Mouse (Mus musculus): ENCODE data around the gene Dlg2. TPM values are rescaled to one million over a fixed set of nuclear protein-coding genes. Genes with fewer than 3 reads are reported as not detected.
A peak's percentile ranks its signal among the peaks of the same experiment; 100 is the strongest.

Gene Dlg2
- polyA plus RNA-seq, 1 experiment from 2014 or later, result 27.1 TPM

DNA sequence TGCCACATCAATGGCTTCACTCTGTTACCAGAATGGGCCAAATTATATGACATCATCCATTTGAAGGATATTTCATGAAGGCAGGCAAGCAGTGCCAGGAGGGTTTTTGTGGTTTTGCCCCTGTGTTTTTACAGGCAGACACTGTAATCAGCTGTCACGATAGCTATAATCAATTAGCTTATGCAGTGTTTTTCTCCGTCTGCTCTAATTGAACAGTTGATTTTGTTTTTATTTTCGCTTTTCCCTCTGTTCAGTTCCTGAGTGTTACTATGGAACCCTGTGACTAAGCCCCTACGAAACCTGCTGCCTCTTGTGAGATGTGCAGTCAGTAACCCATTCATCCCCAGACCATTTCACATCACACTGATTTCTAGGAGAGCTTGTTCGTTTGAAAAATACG lies 1712.7 kb downstream of the Dlg2 start:
- no peak overlapping the region for H3K27ac ChIP-seq (ENCODE audit: low read length)
- no peak overlapping the region for H3K9ac ChIP-seq (ENCODE audit: low read depth, low read length)
- no peaks in the 10 kb centered on the region for H3K27me3 ChIP-seq (ENCODE audit: control insufficient read depth, insufficient read depth, low read depth, low read length)
- H3K9me3 ChIP-seq (replicated peaks; ENCODE audit: control insufficient read depth, low read length, poor library complexity, severe bottlenecking), result no peaks in the 10 kb centered on the region
- H3K36me3 ChIP-seq (ENCODE audit: control insufficient read depth, insufficient read depth, low read length), result no peaks in the 10 kb centered on the region
- no peak overlapping the region for H3K4me2 ChIP-seq (ENCODE audit: low read length)
- WGBS, result 64% methylated on average over 6 of the region's 6 CpGs
- ATAC-seq, result no peak
- no peak overlapping the region for H3K4me3 ChIP-seq (ENCODE audit: low read depth, low read length)
- 0 out of 2 replicates have a peak, but pooled peaks cover 2% of the 10 kb centered on the region for H3K4me1 ChIP-seq (ENCODE audit: control insufficient read depth, insufficient read depth, low read length)

GRCm38 (mm10) chr7:92196004-92196403 lies 1719.5 kb downstream of the Dlg2 start:
- H3K4me2 ChIP-seq (ENCODE audit: low read length), result no peak overlapping the region
- ATAC-seq, result no peak
- H3K9ac ChIP-seq (ENCODE audit: low read depth, low read length), result no peak overlapping the region
- no peaks in the 10 kb centered on the region for H3K27me3 ChIP-seq (ENCODE audit: control insufficient read depth, insufficient read depth, low read depth, low read length)
- 82% methylated on average over 4 of the region's 4 CpGs for WGBS
- H3K9me3 ChIP-seq (replicated peaks; ENCODE audit: control insufficient read depth, low read length, poor library complexity, severe bottlenecking), result no peaks in the 10 kb centered on the region
- no peak overlapping the region for H3K4me3 ChIP-seq (ENCODE audit: low read depth, low read length)
- H3K36me3 ChIP-seq (ENCODE audit: control insufficient read depth, insufficient read depth, low read length), result no peaks in the 10 kb centered on the region
- no peaks in the 10 kb centered on the region for H3K4me1 ChIP-seq (ENCODE audit: control insufficient read depth, insufficient read depth, low read length)
- H3K27ac ChIP-seq (ENCODE audit: low read length), result no peak overlapping the region

DNA sequence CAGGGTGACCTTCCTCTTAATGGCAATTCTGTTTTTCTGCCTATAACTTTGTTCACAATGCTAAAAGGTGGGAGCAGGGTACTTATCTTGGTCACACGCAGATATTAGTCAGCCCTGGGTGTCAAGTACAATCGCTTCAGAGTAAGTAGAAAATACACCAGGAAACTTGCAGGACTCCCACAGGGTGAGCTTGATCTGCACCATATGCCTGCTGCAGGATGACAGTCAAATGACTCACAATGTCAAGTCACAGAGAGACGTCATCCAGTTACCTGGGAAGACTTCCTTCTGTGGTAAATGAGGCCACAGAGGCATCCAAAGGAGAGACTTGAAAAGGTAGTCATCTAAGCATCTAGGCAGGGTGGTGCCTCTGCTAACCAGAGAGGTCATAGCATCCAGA lies 1721.1 kb downstream of the Dlg2 start:
- Histone ChIP-seq H3K9me3 (replicated peaks; ENCODE audit: control insufficient read depth, low read length, poor library complexity, severe bottlenecking) (no peaks in the 10 kb centered on the region), H3K4me2 (ENCODE audit: low read length) (no peak overlapping the region), H3K27me3 (ENCODE audit: control insufficient read depth, insufficient read depth, low read depth, low read length) (no peaks in the 10 kb centered on the region), H3K9ac (ENCODE audit: low read depth, low read length) (no peak overlapping the region), H3K4me1 (ENCODE audit: control insufficient read depth, insufficient read depth, low read length) (no peaks in the 10 kb centered on the region), H3K36me3 (ENCODE audit: control insufficient read depth, insufficient read depth, low read length) (no peaks in the 10 kb centered on the region), H3K27ac (ENCODE audit: low read length) (no peak overlapping the region), H3K4me3 (ENCODE audit: low read depth, low read length) (no peak overlapping the region)
- no peak for ATAC-seq
- WGBS, result 78% methylated on average over 3 of the region's 3 CpGs

- Histone ChIP-seq H3K9ac (ENCODE audit: low read depth, low read length) (no peak overlapping the region), H3K27me3 (ENCODE audit: control insufficient read depth, insufficient read depth, low read depth, low read length) (no peaks in the 10 kb centered on the region), H3K4me1 (ENCODE audit: control insufficient read depth, insufficient read depth, low read length) (no peaks in the 10 kb centered on the region), H3K36me3 (ENCODE audit: control insufficient read depth, insufficient read depth, low read length) (no peaks in the 10 kb centered on the region), H3K27ac (ENCODE audit: low read length) (no peak overlapping the region), H3K9me3 (replicated peaks; ENCODE audit: control insufficient read depth, low read length, poor library complexity, severe bottlenecking) (no peaks in the 10 kb centered on the region), H3K4me2 (ENCODE audit: low read length) (no peak overlapping the region), H3K4me3 (ENCODE audit: low read depth, low read length) (no peak overlapping the region)
- WGBS, result 85% methylated on average over 1 of the region's 1 CpGs
- no peak for ATAC-seq
These were observed 1722.7 kb downstream of the Dlg2 start for GRCm38 (mm10) chr7:92199131-92199530.

GRCm38 (mm10) chr7:92210701-92211100 lies 1734.2 kb downstream of the Dlg2 start:
- no peak for ATAC-seq
- 89% methylated on average over 5 of the region's 5 CpGs for WGBS
- no peak overlapping the region for H3K4me2 ChIP-seq (ENCODE audit: low read length)
- no peak overlapping the region for H3K4me3 ChIP-seq (ENCODE audit: low read depth, low read length)
- H3K4me1 ChIP-seq (ENCODE audit: control insufficient read depth, insufficient read depth, low read length), result no peaks in the 10 kb centered on the region
- no peak overlapping the region for H3K9ac ChIP-seq (ENCODE audit: low read depth, low read length)
- H3K9me3 ChIP-seq (replicated peaks; ENCODE audit: control insufficient read depth, low read length, poor library complexity, severe bottlenecking), result no peaks in the 10 kb centered on the region
- no peaks in the 10 kb centered on the region for H3K36me3 ChIP-seq (ENCODE audit: control insufficient read depth, insufficient read depth, low read length)
- H3K27ac ChIP-seq (ENCODE audit: low read length), result no peak overlapping the region
- no peaks in the 10 kb centered on the region for H3K27me3 ChIP-seq (ENCODE audit: control insufficient read depth, insufficient read depth, low read depth, low read length)

GRCm38 (mm10) chr7:92213751-92214150 lies 1737.3 kb downstream of the Dlg2 start:
- H3K4me1 ChIP-seq (ENCODE audit: control insufficient read depth, insufficient read depth, low read length), result no peaks in the 10 kb centered on the region
- H3K9ac ChIP-seq (ENCODE audit: low read depth, low read length), result no peak overlapping the region
- ATAC-seq, result no peak
- no peak overlapping the region for H3K4me2 ChIP-seq (ENCODE audit: low read length)
- H3K36me3 ChIP-seq (ENCODE audit: control insufficient read depth, insufficient read depth, low read length), result no peaks in the 10 kb centered on the region
- no peaks in the 10 kb centered on the region for H3K27me3 ChIP-seq (ENCODE audit: control insufficient read depth, insufficient read depth, low read depth, low read length)
- 86% methylated on average over 5 of the region's 5 CpGs for WGBS
- H3K9me3 ChIP-seq (replicated peaks; ENCODE audit: control insufficient read depth, low read length, poor library complexity, severe bottlenecking), result no peaks in the 10 kb centered on the region
- H3K4me3 ChIP-seq (ENCODE audit: low read depth, low read length), result no peak overlapping the region
- no peak overlapping the region for H3K27ac ChIP-seq (ENCODE audit: low read length)

DNA sequence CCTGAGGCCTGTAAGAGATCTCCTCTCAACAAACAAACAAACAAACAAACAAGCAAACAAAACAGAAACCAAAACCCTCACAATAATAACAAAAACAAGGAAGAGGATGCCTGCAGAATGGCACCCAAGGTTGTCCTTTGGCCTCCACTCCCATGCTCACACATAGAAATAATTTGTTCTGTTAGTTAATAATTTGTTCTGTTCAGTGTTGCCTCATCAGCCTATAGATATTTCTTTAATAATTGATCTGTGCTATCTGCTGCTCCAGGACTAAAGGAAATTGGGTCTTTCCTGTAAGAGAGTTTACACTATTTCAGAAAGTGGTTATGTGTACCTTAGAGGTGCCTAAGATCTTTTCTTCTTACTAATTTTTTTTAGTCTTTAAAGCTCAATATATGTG lies 1741.7 kb downstream of the Dlg2 start:
- no peak for ATAC-seq
- H3K27ac ChIP-seq (ENCODE audit: low read length), result no peak overlapping the region

DNA sequence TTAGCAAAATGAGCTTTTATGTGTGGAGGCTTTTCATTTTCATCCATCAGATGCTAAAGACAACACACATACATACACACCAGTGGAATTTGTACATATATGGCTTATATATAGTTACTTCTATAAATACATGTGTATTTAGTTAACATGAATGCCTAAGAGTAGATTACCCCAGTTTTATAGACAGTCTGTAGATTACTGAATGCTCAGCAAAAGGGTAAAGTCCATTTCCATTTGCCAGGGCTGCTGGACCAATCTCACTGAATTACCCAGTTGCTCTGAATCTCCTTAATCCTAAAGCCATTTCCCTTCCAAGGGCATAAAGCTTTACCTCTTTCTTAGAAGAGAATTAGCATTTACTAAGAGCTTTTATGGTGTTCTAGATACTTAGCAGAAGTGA lies 1744.1 kb downstream of the Dlg2 start:
- Histone ChIP-seq H3K9ac (ENCODE audit: low read depth, low read length) (no peak overlapping the region), H3K9me3 (replicated peaks; ENCODE audit: control insufficient read depth, low read length, poor library complexity, severe bottlenecking) (no peaks in the 10 kb centered on the region), H3K4me2 (ENCODE audit: low read length) (no peak overlapping the region), H3K4me1 (ENCODE audit: control insufficient read depth, insufficient read depth, low read length) (no peaks in the 10 kb centered on the region), H3K27me3 (ENCODE audit: control insufficient read depth, insufficient read depth, low read depth, low read length) (no peaks in the 10 kb centered on the region), H3K36me3 (ENCODE audit: control insufficient read depth, insufficient read depth, low read length) (no peaks in the 10 kb centered on the region), H3K4me3 (ENCODE audit: low read depth, low read length) (no peak overlapping the region), H3K27ac (ENCODE audit: low read length) (no peak overlapping the region)
- no peak for ATAC-seq

More for the DNA sequence above, 1741.7 kb downstream of the Dlg2 start:
- no peaks in the 10 kb centered on the region for H3K4me1 ChIP-seq (ENCODE audit: control insufficient read depth, insufficient read depth, low read length)
- H3K9ac ChIP-seq (ENCODE audit: low read depth, low read length), result no peak overlapping the region
- no peak overlapping the region for H3K4me2 ChIP-seq (ENCODE audit: low read length)
- H3K9me3 ChIP-seq (replicated peaks; ENCODE audit: control insufficient read depth, low read length, poor library complexity, severe bottlenecking), result no peaks in the 10 kb centered on the region
- H3K36me3 ChIP-seq (ENCODE audit: control insufficient read depth, insufficient read depth, low read length), result no peaks in the 10 kb centered on the region
- no peak overlapping the region for H3K4me3 ChIP-seq (ENCODE audit: low read depth, low read length)
- no peaks in the 10 kb centered on the region for H3K27me3 ChIP-seq (ENCODE audit: control insufficient read depth, insufficient read depth, low read depth, low read length)

GRCm38 (mm10) chr7:92234476-92235202 lies 1758.2 kb downstream of the Dlg2 start:
- 23% methylated on average over 11 of the region's 11 CpGs for WGBS

More at GRCm38 (mm10) chr7:92234476-92235202, 1758.2 kb downstream of the Dlg2 start:
- Histone ChIP-seq H3K36me3 (ENCODE audit: control insufficient read depth, insufficient read depth, low read length) (no peaks in the 10 kb centered on the region), H3K4me2 (ENCODE audit: low read length) (peak overlapping the region; percentile 63), H3K4me1 (ENCODE audit: control insufficient read depth, insufficient read depth, low read length) (peaks cover 24% of the 10 kb centered on the region), H3K27me3 (ENCODE audit: control insufficient read depth, insufficient read depth, low read depth, low read length) (no peaks in the 10 kb centered on the region), H3K4me3 (ENCODE audit: low read depth, low read length) (peak overlapping the region; percentile 59), H3K9ac (ENCODE audit: low read depth, low read length) (peak overlapping the region; percentile 70), H3K27ac (ENCODE audit: low read length) (peak overlapping the region; percentile 79), H3K9me3 (replicated peaks; ENCODE audit: control insufficient read depth, low read length, poor library complexity, severe bottlenecking) (no peaks in the 10 kb centered on the region)
- peak; percentile 94 for ATAC-seq

Measured in midbrain, embryonic 16.5 days (tissue).